Mouse (Mus musculus) olfactory bulb, adult 2 months (tissue): ENCODE data around the gene Tmem40.

ENCODE experiments used
- CTCF ChIP-seq: fragments of 200-500 bp; IDR thresholded peaks from 2 replicates; pipeline ENCODE4 v1.5.1; 2012; ENCODE audit warnings: low read depth, mild to moderate bottlenecking, low read length, moderate library complexity; ENCODE audit not compliant: insufficient read depth
- POLR2A ChIP-seq: fragments of 200-500 bp; IDR thresholded peaks from 2 replicates; pipeline ENCODE4 v1.6.1; 2012; ENCODE audit warnings: mild to moderate bottlenecking, low read depth, low read length, moderate library complexity; ENCODE audit not compliant: insufficient read depth

- TF ChIP-seq CTCF (no peak), POLR2A (no peak)
These were observed 3.2 kb downstream of the Tmem40 start for GRCm38 (mm10) chr6:115758981-115759435.
